ENCODE assay signal across 26 mouse cellular contexts in the genomic region with DNA sequence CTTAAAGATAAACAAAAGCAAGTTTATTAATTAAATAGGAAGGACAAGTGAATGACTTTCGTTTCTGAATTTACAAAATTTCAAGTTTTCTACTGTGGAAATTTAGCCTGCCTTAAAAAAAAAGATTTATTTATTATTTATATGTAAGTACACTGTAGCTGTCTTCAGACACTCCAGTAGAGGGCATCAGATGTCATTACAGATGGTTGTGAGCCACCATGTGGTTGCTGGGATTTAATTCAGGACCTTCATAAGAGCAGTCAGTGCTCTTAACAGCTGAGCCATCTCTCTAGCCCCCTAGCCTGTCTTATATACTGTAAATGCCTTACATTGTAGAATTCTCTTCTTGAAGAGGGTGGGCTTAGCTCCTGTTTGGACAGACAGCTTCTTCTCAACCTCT.
DNase-seq lines count a peak whose midpoint lies in the region; ATAC-seq and TF ChIP-seq lines count a peak whose summit lies in the region.
"Had no signal": no experiment of that assay in that cellular context is flagged by ENCODE, and none has a peak within 500 bp of the region (broad histone marks: within the 10 kb centered on the region; RNA-seq: fewer than 3 reads in every experiment).

No protein-coding gene starts in this region.

- no peak overlapping the region for H3K4me2 ChIP-seq in forebrain, postnatal 0 days (ENCODE audit: low read depth)
- H3K4me2 ChIP-seq in stomach, postnatal 0 days (replicated peaks; ENCODE audit: low read depth): no peak overlapping the region
- H3K4me2 ChIP-seq: embryonic facial prominence, embryonic 13.5 days; forebrain, embryonic 13.5 days; heart, embryonic 12.5 days; limb, embryonic 13.5 days; liver, embryonic 13.5 days; lung, embryonic 15.5 days; midbrain, embryonic 12.5 days had no signal

- ATAC-seq in forebrain, postnatal 0 days: no peak
- ATAC-seq in stomach, postnatal 0 days (ENCODE audit: low FRiP score, low TSS enrichment): no peak
- ATAC-seq: forebrain, embryonic 13.5 days had no signal

- no peak for TF ChIP-seq EP300 in stomach, postnatal 0 days (optimal IDR thresholded peaks at IDR 0.05)

- H3K36me3 ChIP-seq in forebrain, postnatal 0 days (ENCODE audit: insufficient read depth): peaks cover 80% of the 10 kb centered on the region
- H3K36me3 ChIP-seq in forebrain, embryonic 10.5 days (replicated peaks): peaks cover 92% of the 10 kb centered on the region
- H3K36me3 ChIP-seq in stomach, postnatal 0 days (ENCODE audit: control insufficient read depth, insufficient read depth, low read length): no peaks in the 10 kb centered on the region
- H3K36me3 ChIP-seq: heart, embryonic 12.5 days; liver, embryonic 13.5 days; lung, embryonic 15.5 days had no signal

- no peak for DNase-seq in forebrain, postnatal 0 days
- no peak for DNase-seq in forebrain, embryonic 10.5 days (ENCODE audit: extremely low spot score, low spot score)
- DNase-seq in layer of hippocampus, adult 2 months (ENCODE audit: low spot score in 2 of 2): no peak
- no peak for DNase-seq in layer of hippocampus, postnatal 25 days (ENCODE audit: extremely low spot score in 1 of 2, low spot score in 1 of 2)
- peak; percentile 20 for DNase-seq in thymus, postnatal 0 days (ENCODE audit: low spot score)
- DNase-seq in thymus, adult 18-20 months: no peak
- DNase-seq in stomach, postnatal 0 days (ENCODE audit: low spot score): no peak
- DNase-seq in cerebellum, adult 2 months: no peak
- DNase-seq: cerebellum, adult 11-12 months; cerebellum, postnatal 25 days; gastrocnemius, postnatal 10 days; heart, adult 11 months; heart, postnatal 10 days; kidney, adult 2 months; kidney, postnatal 14 days; layer of hippocampus, postnatal 36 days; liver, embryonic 13.5 days; right cerebral cortex, postnatal 14 days; thymus, postnatal 14 days had no signal

- no peak overlapping the region for H3K9ac ChIP-seq in forebrain, postnatal 0 days
- no peak overlapping the region for H3K9ac ChIP-seq in stomach, postnatal 0 days (ENCODE audit: low read length)
- H3K9ac ChIP-seq: forebrain, embryonic 13.5 days; heart, embryonic 12.5 days; liver, embryonic 13.5 days; lung, embryonic 15.5 days; midbrain, embryonic 12.5 days had no signal

- WGBS in forebrain, postnatal 0 days: 88% methylated on average over 1 of the region's 1 CpGs
- 88% methylated on average over 1 of the region's 1 CpGs for WGBS in forebrain, embryonic 10.5 days
- 90% methylated on average over 1 of the region's 1 CpGs for WGBS in stomach, postnatal 0 days
- 98% methylated on average over 1 of the region's 1 CpGs for WGBS in cerebellum, adult 2 months

- no peak for TF ChIP-seq POLR2A in cerebellum, adult 2 months (IDR thresholded peaks at IDR 0.05; ENCODE audit: borderline replicate concordance, insufficient read depth, low read length)

- H3K27ac ChIP-seq in forebrain, postnatal 0 days (ENCODE audit: low read depth, low read length): no peak overlapping the region
- no peak overlapping the region for H3K27ac ChIP-seq in forebrain, embryonic 10.5 days
- no peak overlapping the region for H3K27ac ChIP-seq in layer of hippocampus, adult 2 months
- no peak overlapping the region for H3K27ac ChIP-seq in stomach, postnatal 0 days (replicated peaks)
- H3K27ac ChIP-seq in cerebellum, adult 2 months (ENCODE audit: insufficient read depth, low read length): no peak overlapping the region
- H3K27ac ChIP-seq: embryonic facial prominence, embryonic 13.5 days; forebrain, embryonic 13.5 days; limb, embryonic 13.5 days; liver, embryonic 13.5 days; lung, embryonic 15.5 days; midbrain, embryonic 12.5 days had no signal

- H3K9me3 ChIP-seq in forebrain, postnatal 0 days (ENCODE audit: low read length): no peaks in the 10 kb centered on the region
- H3K9me3 ChIP-seq in forebrain, embryonic 10.5 days: no peaks in the 10 kb centered on the region
- H3K9me3 ChIP-seq in stomach, postnatal 0 days (ENCODE audit: control insufficient read depth, low read length): no peaks in the 10 kb centered on the region
- H3K9me3 ChIP-seq: embryonic facial prominence, embryonic 13.5 days; forebrain, embryonic 13.5 days; heart, embryonic 12.5 days; limb, embryonic 13.5 days; liver, embryonic 13.5 days; lung, embryonic 15.5 days; midbrain, embryonic 12.5 days had no signal

- no peaks in the 10 kb centered on the region for H3K4me1 ChIP-seq in forebrain, postnatal 0 days (ENCODE audit: insufficient read depth)
- H3K4me1 ChIP-seq in forebrain, embryonic 10.5 days: no peaks in the 10 kb centered on the region
- H3K4me1 ChIP-seq in stomach, postnatal 0 days (replicated peaks; ENCODE audit: control insufficient read depth, insufficient read depth): no peaks in the 10 kb centered on the region
- peaks cover 24% of the 10 kb centered on the region for H3K4me1 ChIP-seq in cerebellum, adult 2 months (ENCODE audit: control insufficient read depth, insufficient read depth, low read length)
- H3K4me1 ChIP-seq: embryonic facial prominence, embryonic 13.5 days; forebrain, embryonic 13.5 days; limb, embryonic 13.5 days; liver, embryonic 13.5 days; lung, embryonic 15.5 days; midbrain, embryonic 12.5 days had no signal

- H3K27me3 ChIP-seq in forebrain, postnatal 0 days (ENCODE audit: insufficient read depth, low read length): no peaks in the 10 kb centered on the region
- no peaks in the 10 kb centered on the region for H3K27me3 ChIP-seq in forebrain, embryonic 10.5 days (ENCODE audit: poor library complexity, severe bottlenecking)
- no peaks in the 10 kb centered on the region for H3K27me3 ChIP-seq in stomach, postnatal 0 days (ENCODE audit: control insufficient read depth, insufficient read depth, low read length)
- no peaks in the 10 kb centered on the region for H3K27me3 ChIP-seq in cerebellum, adult 2 months (ENCODE audit: control insufficient read depth, insufficient read depth, low read length)
- H3K27me3 ChIP-seq: embryonic facial prominence, embryonic 13.5 days; forebrain, embryonic 13.5 days; heart, embryonic 12.5 days; limb, embryonic 13.5 days; liver, embryonic 13.5 days; lung, embryonic 15.5 days; midbrain, embryonic 12.5 days had no signal

- TF ChIP-seq CTCF in forebrain, postnatal 0 days (IDR thresholded peaks at IDR 0.05; ENCODE audit: low read depth): peak; percentile 42
- peak; percentile 64 for TF ChIP-seq CTCF in layer of hippocampus, adult 2 months (conservative IDR thresholded peaks at IDR 0.05)
- TF ChIP-seq CTCF in stomach, postnatal 0 days (IDR thresholded peaks at IDR 0.05; ENCODE audit: low read depth): peak; percentile 39
- no peak for TF ChIP-seq CTCF in cerebellum, adult 2 months (IDR thresholded peaks at IDR 0.05; ENCODE audit: borderline replicate concordance, insufficient read depth, low read depth, low read length)

- H3K4me3 ChIP-seq in forebrain, postnatal 0 days (ENCODE audit: low read depth, low read length): no peak overlapping the region
- H3K4me3 ChIP-seq in forebrain, embryonic 10.5 days: no peak overlapping the region
- H3K4me3 ChIP-seq in layer of hippocampus, adult 2 months: no peak overlapping the region
- H3K4me3 ChIP-seq in stomach, postnatal 0 days (ENCODE audit: low read depth, low read length): no peak overlapping the region
- no peak overlapping the region for H3K4me3 ChIP-seq in cerebellum, adult 2 months (replicated peaks; ENCODE audit: insufficient read depth, low read depth, low read length)
- H3K4me3 ChIP-seq: embryonic facial prominence, embryonic 13.5 days; erythroblast, embryonic 14.5 days; forebrain, embryonic 13.5 days; heart, embryonic 12.5 days; limb, embryonic 13.5 days; liver, embryonic 13.5 days; lung, embryonic 15.5 days; midbrain, embryonic 12.5 days had no signal
